Mouse (Mus musculus) hindbrain, embryonic 15.5 days (tissue): ENCODE measurements around the gene Zfr. TPM values are rescaled to one million over a fixed set of nuclear protein-coding genes. Genes with fewer than 3 reads are reported as not detected.
"Not testable (repeated sequence)": the region's sequence is repeated elsewhere in the genome, so short reads cannot be mapped to it uniquely, and the experiment has no call there.

Source experiments
- ATAC-seq: fragments of 200-750 bp; cut with Nextera tagmentation; 2 replicates; pipeline ENCODE4 v1.8.0; 2017; ENCODE audit warnings: low read depth, moderate number of reproducible peaks, moderate TSS enrichment; ENCODE audit not compliant: low FRiP score
- H3K27ac ChIP-seq: fragments of 300-500 bp; sonication (generic); replicated peaks from 2 replicates; pipeline ENCODE4 v1.5.1; 2015; ENCODE audit warnings: mild to moderate bottlenecking, inconsistent platforms
- H3K27me3 ChIP-seq: fragments of 300-500 bp; sonication (generic); 2 replicates; pipeline ENCODE4 v1.6.1; 2015; ENCODE audit warnings: control low read depth, inconsistent platforms
- H3K36me3 ChIP-seq: fragments of 300-500 bp; sonication (generic); 2 replicates; pipeline ENCODE4 v1.6.1; 2015; ENCODE audit warnings: control low read depth, inconsistent platforms
- H3K4me1 ChIP-seq: fragments of 300-500 bp; sonication (generic); replicated peaks from 2 replicates; pipeline ENCODE4 v1.6.1; 2015; ENCODE audit warnings: control low read depth, inconsistent platforms
- H3K4me2 ChIP-seq: fragments of 300-500 bp; sonication (generic); 2 replicates; pipeline ENCODE4 v1.6.1; 2015; ENCODE audit warnings: moderate library complexity, mild to moderate bottlenecking, inconsistent platforms
- H3K4me3 ChIP-seq: fragments of 300-500 bp; sonication (generic); 2 replicates; pipeline ENCODE4 v1.5.1; 2015; ENCODE audit warnings: mild to moderate bottlenecking, inconsistent platforms
- H3K9ac ChIP-seq: fragments of 300-500 bp; sonication (generic); 2 replicates; pipeline ENCODE4 v1.6.1; 2015; ENCODE audit warnings: inconsistent platforms
- H3K9me3 ChIP-seq: fragments of 300-500 bp; sonication (generic); 2 replicates; pipeline ENCODE4 v1.6.1; 2016; ENCODE audit warnings: control low read depth, inconsistent platforms
- WGBS: fragments of 180-500 bp; shearing (Covaris S2); methylation state at CpG from one replicate; pipeline ENCODE4 v1.1.7; 2015; 5-methylcytosine and 5-hydroxymethylcytosine counted together
- polyA plus RNA-seq: library from polyadenylated mRNA; unstranded; fragments of >200 nt; fragmentation: Nextera tagmentation; extraction: Ambion mirVana; gene quantifications from 2 replicates; pipeline ENCODE4 v1.2.1, GENCODE M21; 2015

Zfr gene
- polyA plus RNA-seq, 1 experiment from 2014 or later, result 153 TPM

DNA sequence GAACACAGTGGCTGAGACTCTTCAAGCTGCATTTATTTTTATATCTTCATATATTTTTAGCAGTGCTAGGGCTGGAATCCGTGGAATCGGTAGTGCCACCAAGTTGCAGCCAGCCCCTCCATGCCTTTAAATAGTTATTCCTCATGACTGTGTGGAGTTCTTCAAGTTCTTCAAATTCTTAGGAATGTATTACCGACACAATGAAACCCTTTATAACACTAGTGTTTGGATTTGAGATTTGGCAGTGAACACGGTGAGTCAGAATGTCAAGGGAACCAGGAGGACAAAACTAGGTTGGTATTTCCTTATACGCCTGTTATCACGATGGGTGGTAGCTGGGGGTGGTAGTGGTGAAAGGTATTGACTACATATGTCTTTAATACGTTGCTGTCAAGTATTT lies 6.4 kb upstream of the Zfr start:
- Histone ChIP-seq H3K4me3 (no peak overlapping the region), H3K9me3 (no peaks in the 10 kb centered on the region), H3K27me3 (no peaks in the 10 kb centered on the region), H3K27ac (no peak overlapping the region), H3K9ac (no peak overlapping the region), H3K4me2 (no peak overlapping the region), H3K4me1 (no peaks in the 10 kb centered on the region), H3K36me3 (no peaks in the 10 kb centered on the region)
- ATAC-seq, result no peak
- 79% methylated on average over 7 of the region's 7 CpGs for WGBS

DNA sequence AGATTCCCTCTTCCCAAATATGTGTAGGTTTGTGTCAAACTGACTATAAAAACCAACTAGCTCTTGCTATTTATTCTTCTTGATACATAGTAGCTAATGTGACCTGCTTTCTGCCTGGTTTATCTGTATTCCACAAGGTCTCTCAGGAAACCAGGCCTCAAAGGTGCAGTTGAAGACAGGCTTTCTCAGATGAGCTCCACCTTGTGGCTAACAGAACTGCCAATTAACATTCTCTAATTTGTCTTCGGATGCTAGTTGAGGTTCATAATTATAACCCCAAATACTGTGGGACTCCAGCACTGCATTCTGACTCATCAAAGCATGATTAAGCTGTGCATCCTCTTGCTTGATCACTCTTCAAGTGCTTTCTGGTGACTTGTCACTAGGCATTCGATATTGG lies 4.2 kb upstream of the Zfr start:
- H3K36me3 ChIP-seq, result no peaks in the 10 kb centered on the region
- no peak overlapping the region for H3K9ac ChIP-seq
- H3K4me2 ChIP-seq, result no peak overlapping the region
- H3K9me3 ChIP-seq, result no peaks in the 10 kb centered on the region
- H3K4me1 ChIP-seq, result peaks cover 7% of the 10 kb centered on the region; the same call in 1 of the 2 replicates
- no peaks in the 10 kb centered on the region for H3K27me3 ChIP-seq
- no peak for ATAC-seq
- WGBS, result 70% methylated on average over 2 of the region's 2 CpGs
- no peak overlapping the region for H3K27ac ChIP-seq
- H3K4me3 ChIP-seq, result no peak overlapping the region

DNA sequence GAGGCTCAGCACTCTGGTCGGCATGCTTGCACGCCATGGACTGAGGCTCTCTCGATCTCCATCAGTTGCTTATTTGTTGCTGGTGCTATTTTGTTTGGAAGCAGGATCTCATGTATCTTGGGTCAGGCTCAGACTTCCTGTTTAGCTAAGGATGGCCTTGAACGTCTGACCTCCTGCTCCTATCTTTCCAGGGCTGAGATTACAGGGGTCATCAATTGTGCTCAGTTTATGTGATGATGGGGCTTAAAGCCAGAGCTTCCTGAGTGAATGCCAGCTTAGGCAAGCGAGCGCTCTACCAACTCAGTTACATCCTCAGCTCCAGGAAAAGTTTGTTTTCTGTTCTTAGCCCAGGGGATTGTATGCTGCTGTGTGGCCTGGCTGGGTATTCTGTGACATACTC lies 3.1 kb upstream of the Zfr start:
- WGBS, result 76% methylated on average over 6 of the region's 6 CpGs
- no peak overlapping the region for H3K4me3 ChIP-seq
- no peaks in the 10 kb centered on the region for H3K27me3 ChIP-seq
- no peak overlapping the region for H3K4me2 ChIP-seq
- no peak for ATAC-seq
- no peaks in the 10 kb centered on the region for H3K36me3 ChIP-seq
- peaks cover 11% of the 10 kb centered on the region; the same call in 1 of the 2 replicates for H3K4me1 ChIP-seq
- H3K9me3 ChIP-seq, result no peaks in the 10 kb centered on the region
- no peak overlapping the region for H3K9ac ChIP-seq
- no peak overlapping the region for H3K27ac ChIP-seq

DNA sequence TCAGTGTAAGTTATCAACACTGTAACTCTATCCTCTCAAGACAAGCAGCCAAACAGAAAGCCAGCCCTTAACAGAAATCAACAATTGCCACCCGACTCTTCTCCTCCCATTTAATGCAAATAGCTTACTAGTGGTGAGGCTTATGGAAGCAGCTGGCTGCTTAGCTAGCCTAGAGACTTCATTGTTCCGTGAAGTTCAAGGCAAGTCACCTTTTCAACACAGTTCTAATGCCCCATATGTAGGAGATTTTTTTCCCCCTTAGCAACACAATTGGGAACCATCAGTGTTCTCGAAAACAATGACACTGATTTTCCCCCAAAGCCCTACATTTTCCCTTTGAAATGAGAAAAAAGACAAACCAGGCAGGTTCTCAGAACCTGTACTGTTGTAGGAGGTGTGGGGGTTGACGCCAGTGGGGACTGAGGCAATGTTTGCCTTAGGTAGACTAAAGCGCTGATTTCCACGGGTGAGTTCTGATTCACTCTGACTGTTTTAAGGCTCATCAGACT lies 1.9 kb upstream of the Zfr start:
- Histone ChIP-seq H3K9me3 (no peaks in the 10 kb centered on the region), H3K9ac (no peak overlapping the region), H3K27ac (no peak overlapping the region), H3K4me2 (no peak overlapping the region), H3K36me3 (no peaks in the 10 kb centered on the region), H3K4me3 (no peak overlapping the region), H3K4me1 (peaks cover 17% of the 10 kb centered on the region), H3K27me3 (no peaks in the 10 kb centered on the region)
- 29% methylated on average over 6 of the region's 6 CpGs for WGBS
- no peak for ATAC-seq

- H3K9ac ChIP-seq, result peak overlapping the region; percentile 94
- peak; percentile 63; the same call in 1 of the 2 replicates for ATAC-seq
- peak overlapping the region; percentile 85 for H3K4me2 ChIP-seq
- no peaks in the 10 kb centered on the region for H3K27me3 ChIP-seq
- H3K4me3 ChIP-seq, result peak overlapping the region; percentile 98
- peak overlapping the region; percentile 89 for H3K27ac ChIP-seq
- H3K4me1 ChIP-seq, result peaks cover 26% of the 10 kb centered on the region
- WGBS, result 1% methylated on average over 31 of the region's 43 CpGs
- no peaks in the 10 kb centered on the region for H3K9me3 ChIP-seq
- H3K36me3 ChIP-seq, result no peaks in the 10 kb centered on the region
Measured at GRCm38 (mm10) chr15:12118093-12118431, 431 bp downstream of the Zfr start.

DNA sequence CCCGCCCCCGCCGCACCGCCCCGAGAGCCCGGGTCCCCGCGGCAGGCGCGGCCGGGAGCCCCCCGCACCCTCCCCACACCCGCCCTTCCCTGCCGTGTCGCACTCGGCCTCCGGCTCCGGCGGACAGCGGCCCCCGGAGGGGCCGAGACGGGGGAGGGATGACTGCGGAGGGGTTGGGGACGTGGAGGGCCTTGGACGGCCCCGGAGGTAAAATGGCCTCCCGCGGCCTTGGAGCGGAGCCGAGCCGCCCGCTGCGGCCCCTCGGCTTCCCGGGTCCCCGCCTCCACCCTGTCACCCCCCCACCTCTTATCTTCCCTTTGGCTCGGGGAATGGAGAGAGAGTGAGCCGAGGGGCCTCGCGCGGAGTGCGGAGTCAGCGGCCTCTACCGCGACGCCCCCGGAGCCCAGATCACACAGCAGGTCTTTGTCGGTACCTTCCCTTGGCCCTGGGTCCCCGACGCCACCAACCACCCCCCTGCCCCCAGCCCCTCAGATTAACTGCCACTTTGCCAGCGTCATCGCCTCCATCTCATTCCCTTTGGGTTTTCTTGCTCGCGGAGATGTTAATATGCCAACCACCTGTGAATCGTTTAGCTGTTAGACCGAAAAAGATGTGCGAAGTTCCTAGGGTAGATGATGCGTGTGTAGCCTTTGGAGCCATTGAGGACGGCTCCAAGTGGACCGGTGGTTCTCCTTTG lies 949 bp downstream of the Zfr start:
- H3K9ac ChIP-seq, result peak overlapping the region; percentile 94
- H3K4me2 ChIP-seq, result peak overlapping the region; percentile 85
- no peaks in the 10 kb centered on the region for H3K36me3 ChIP-seq
- no peaks in the 10 kb centered on the region for H3K9me3 ChIP-seq
- H3K27ac ChIP-seq, result peak overlapping the region; percentile 89
- no peaks in the 10 kb centered on the region for H3K27me3 ChIP-seq
- H3K4me1 ChIP-seq, result peaks cover 26% of the 10 kb centered on the region
- under 1% methylated on average over 53 of the region's 61 CpGs for WGBS
- peak; percentile 48 for ATAC-seq
- peak overlapping the region; percentile 98 for H3K4me3 ChIP-seq

GRCm38 (mm10) chr15:12119129-12119466 lies 1.5 kb downstream of the Zfr start:
- no peak for ATAC-seq
- Histone ChIP-seq H3K4me1 (peaks cover 26% of the 10 kb centered on the region), H3K36me3 (no peaks in the 10 kb centered on the region), H3K27ac (peak overlapping the region; percentile 89), H3K9me3 (no peaks in the 10 kb centered on the region), H3K4me3 (peak overlapping the region; percentile 98), H3K4me2 (peak overlapping the region; percentile 85), H3K27me3 (no peaks in the 10 kb centered on the region), H3K9ac (peak overlapping the region; percentile 94)
- whole genome bisulfite sequencing, result 5% methylated on average over 7 of the region's 7 CpGs

GRCm38 (mm10) chr15:12124913-12125312 lies 7.3 kb downstream of the Zfr start:
- Histone ChIP-seq H3K4me2 (no peak overlapping the region), H3K4me3 (no peak overlapping the region), H3K4me1 (peaks cover 13% of the 10 kb centered on the region), H3K27me3 (no peaks in the 10 kb centered on the region), H3K27ac (no peak overlapping the region), H3K36me3 (no peaks in the 10 kb centered on the region), H3K9me3 (no peaks in the 10 kb centered on the region), H3K9ac (no peak overlapping the region)
- no peak for ATAC-seq
- 97% methylated on average over 1 of the region's 1 CpGs for WGBS

DNA sequence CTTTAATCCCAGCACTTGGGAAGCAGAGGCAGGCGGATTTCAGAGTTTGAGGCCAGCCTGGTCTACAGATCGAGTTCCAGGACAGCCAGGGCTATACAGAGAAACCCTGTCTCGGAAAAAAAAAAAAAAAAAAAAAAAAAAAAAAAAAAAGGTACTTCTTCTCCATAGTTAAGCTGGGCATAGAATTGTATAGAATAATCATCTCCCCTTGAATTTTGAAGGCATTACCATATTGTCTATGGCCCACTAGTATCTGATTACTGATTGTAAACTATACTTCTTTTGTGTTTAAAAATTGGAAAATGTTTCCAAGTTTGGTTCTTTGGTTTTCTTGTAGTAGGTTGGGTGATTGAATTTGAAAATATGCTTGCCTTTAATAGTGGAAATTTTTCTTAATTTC lies 13.2 kb downstream of the Zfr start:
- not testable (repeated sequence) for H3K27ac ChIP-seq, H3K4me2 ChIP-seq, H3K4me1 ChIP-seq, H3K9me3 ChIP-seq, ATAC-seq, H3K27me3 ChIP-seq, H3K4me3 ChIP-seq, H3K36me3 ChIP-seq, H3K9ac ChIP-seq
- WGBS, result 98% methylated on average over 3 of the region's 3 CpGs

- Histone ChIP-seq H3K27ac (no peak overlapping the region), H3K9ac (no peak overlapping the region), H3K9me3 (no peaks in the 10 kb centered on the region), H3K27me3 (no peaks in the 10 kb centered on the region), H3K36me3 (peaks cover 10% of the 10 kb centered on the region; the same call in 1 of the 2 replicates), H3K4me2 (no peak overlapping the region), H3K4me1 (no peaks in the 10 kb centered on the region), H3K4me3 (no peak overlapping the region)
- 72% methylated on average over 1 of the region's 1 CpGs for WGBS
- ATAC-seq, result no peak
Measured at GRCm38 (mm10) chr15:12134546-12134945, 16.9 kb downstream of the Zfr start.

GRCm38 (mm10) chr15:12135368-12135767 lies 17.7 kb downstream of the Zfr start:
- H3K4me1 ChIP-seq, result no peaks in the 10 kb centered on the region
- no peaks in the 10 kb centered on the region for H3K9me3 ChIP-seq
- no peaks in the 10 kb centered on the region for H3K27me3 ChIP-seq
- no peak overlapping the region for H3K9ac ChIP-seq
- peaks cover 11% of the 10 kb centered on the region for H3K36me3 ChIP-seq
- no peak overlapping the region for H3K4me3 ChIP-seq
- H3K27ac ChIP-seq, result no peak overlapping the region
- no peak for ATAC-seq
- H3K4me2 ChIP-seq, result no peak overlapping the region
- WGBS, result 49% methylated on average over 3 of the region's 3 CpGs

- Histone ChIP-seq H3K4me3 (no peak overlapping the region), H3K27ac (no peak overlapping the region), H3K9ac (no peak overlapping the region), H3K4me2 (no peak overlapping the region), H3K36me3 (peaks cover 17% of the 10 kb centered on the region), H3K4me1 (no peaks in the 10 kb centered on the region), H3K27me3 (no peaks in the 10 kb centered on the region), H3K9me3 (no peaks in the 10 kb centered on the region)
- peak; percentile 27; the same call in 1 of the 2 replicates for ATAC-seq
- WGBS, result 86% methylated on average over 6 of the region's 6 CpGs
Measured at GRCm38 (mm10) chr15:12136371-12136770, 18.7 kb downstream of the Zfr start.
